Mouse (Mus musculus) liver, embryonic 14.5 days (tissue): ENCODE measurements around the gene Nmral1. TPM values are rescaled to one million over a fixed set of nuclear protein-coding genes. Genes with fewer than 3 reads are reported as not detected.

ENCODE experiments used
- ATAC-seq: fragments of 200-750 bp; cut with Nextera tagmentation; 2 replicates; pipeline ENCODE4 v1.8.0; 2017; ENCODE audit warnings: moderate number of reproducible peaks, mild to moderate bottlenecking, moderate library complexity; ENCODE audit not compliant: insufficient read depth
- DNase-seq, 3 experiments: peaks; one replicate each; pipeline ENCODE4 v3.0.0-alpha.2; 2012 to 2013; ENCODE audit warnings: low read depth in 3 of 3, low spot score in 3 of 3
- H3K27ac ChIP-seq: fragments of 300-500 bp; sonication (generic); 2 replicates; pipeline ENCODE4 v1.5.1; 2014; ENCODE audit warnings: moderate library complexity, mild to moderate bottlenecking, control low read depth, inconsistent platforms
- H3K27me3 ChIP-seq: fragments of 300-500 bp; sonication (generic); 2 replicates; pipeline ENCODE4 v1.6.1; 2014; ENCODE audit warnings: mild to moderate bottlenecking, low read length, moderate library complexity; ENCODE audit not compliant: control insufficient read depth, insufficient read depth
- H3K36me3 ChIP-seq: fragments of 300-500 bp; sonication (generic); replicated peaks from 2 replicates; pipeline ENCODE4 v1.6.1; 2014; ENCODE audit warnings: low read depth; ENCODE audit not compliant: control insufficient read depth, insufficient read depth
- H3K4me1 ChIP-seq, 2 experiments: fragments of 200-500 bp in 1 of 2; fragments of 300-500 bp in 1 of 2; sonication (generic) in 1 of 2; replicated peaks; 2 replicates each; pipeline ENCODE4 v1.6.1; 2012 to 2014; ENCODE audit warnings: antibody characterized with exemption in 1 of 2, inconsistent platforms in 1 of 2, low read length in 1 of 2; ENCODE audit not compliant: control insufficient read depth in 2 of 2, insufficient read depth in 2 of 2
- H3K4me2 ChIP-seq: fragments of 300-500 bp; sonication (generic); 2 replicates; pipeline ENCODE4 v1.6.1; 2014; ENCODE audit warnings: low read depth, mild to moderate bottlenecking, control low read depth, moderate library complexity
- H3K4me3 ChIP-seq, 2 experiments: fragments of 200-500 bp in 1 of 2; fragments of 300-500 bp in 1 of 2; sonication (generic) in 1 of 2; 2 replicates each; pipeline ENCODE4 v1.5.1; 2012 to 2014; ENCODE audit warnings: low read depth in 2 of 2, low read length in 2 of 2, mild to moderate bottlenecking in 2 of 2, control low read depth in 1 of 2, inconsistent platforms in 1 of 2, moderate library complexity in 1 of 2; ENCODE audit not compliant: insufficient read depth in 1 of 2
- H3K9ac ChIP-seq: fragments of 300-500 bp; sonication (generic); replicated peaks from 2 replicates; pipeline ENCODE4 v1.6.1; 2014; ENCODE audit warnings: mild to moderate bottlenecking, control low read depth, moderate library complexity
- H3K9me3 ChIP-seq: fragments of 300-500 bp; sonication (generic); 2 replicates; pipeline ENCODE4 v1.6.1; 2016; ENCODE audit warnings: low read length, mixed read lengths; ENCODE audit not compliant: control insufficient read depth
- CTCF ChIP-seq: IDR thresholded peaks from 2 replicates; pipeline ENCODE4 v1.5.1; 2016; ENCODE audit warnings: antibody characterized with exemption, low read depth, control low read depth
- EP300 ChIP-seq: IDR thresholded peaks from 2 replicates; pipeline ENCODE4 v1.6.1; 2016; ENCODE audit warnings: antibody characterized with exemption, low read depth
- WGBS: fragments of 180-500 bp; shearing (Covaris S2); extraction: QIAGEN DNeasy Blood & Tissue Kit; methylation state at CpG from one replicate; pipeline ENCODE4 v1.1.7; 2014; ENCODE audit not compliant: insufficient replicate concordance; 5-methylcytosine and 5-hydroxymethylcytosine counted together
- polyA plus RNA-seq, 2 experiments: library from polyadenylated mRNA; depleted of rRNA in 1 of 2; stranded (reverse) in 1 of 2; unstranded in 1 of 2; fragments of >200 nt; fragmentation: Nextera tagmentation in 1 of 2; extraction: Ambion mirVana in 1 of 2; gene quantifications; 2 replicates each; pipeline versions ENCODE4 v1.2.1 to v1.2.3; 2012 to 2014

Gene Nmral1
- polyA plus RNA-seq, 2 experiments: 36.6 to 45.2 TPM

DNA sequence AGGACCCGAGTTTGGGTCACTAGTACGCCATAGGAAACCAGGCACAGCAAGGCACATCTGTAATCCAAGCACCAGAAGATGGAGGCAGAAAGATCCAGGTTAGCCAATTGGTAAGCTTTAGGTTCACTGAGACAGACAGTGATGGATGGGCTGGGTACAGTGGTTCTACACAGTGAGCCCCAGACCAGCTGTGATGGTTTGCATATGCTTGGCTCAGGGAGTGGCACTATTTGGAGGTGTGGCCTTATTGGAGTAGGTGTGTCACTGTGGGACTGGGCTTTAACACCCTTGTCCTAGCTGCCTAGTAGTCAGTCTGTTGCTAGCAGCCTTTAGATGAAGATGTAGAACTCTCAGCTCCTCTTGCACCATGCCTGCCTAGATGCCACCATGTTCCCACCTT is 55.4 kb downstream of the Nmral1 start:
- no peak for TF ChIP-seq EP300
- 65% methylated on average over 2 of the region's 2 CpGs for WGBS
- Histone ChIP-seq H3K9ac (no peak overlapping the region), H3K4me2 (no peak overlapping the region), H3K4me3 (no peak overlapping the region), H3K36me3 (peaks cover 6% of the 10 kb centered on the region), H3K9me3 (no peaks in the 10 kb centered on the region), H3K4me1 (no peaks in the 10 kb centered on the region), H3K27ac (no peak overlapping the region), H3K27me3 (no peaks in the 10 kb centered on the region)
- DNase-seq: no peak
- ATAC-seq: no peak

GRCm38 (mm10) chr16:4661605-4662004 is 57.6 kb downstream of the Nmral1 start:
- TF ChIP-seq EP300: no peak
- no peak for TF ChIP-seq CTCF
- WGBS: 54% methylated on average over 2 of the region's 2 CpGs
- Histone ChIP-seq H3K36me3 (peaks cover 6% of the 10 kb centered on the region), H3K9me3 (no peaks in the 10 kb centered on the region), H3K4me1 (0 out of 4 replicates have a peak, but pooled peaks cover 0 to under 1% of the 10 kb centered on the region in 2 experiments), H3K27me3 (no peaks in the 10 kb centered on the region), H3K4me2 (no peak overlapping the region), H3K27ac (no peak overlapping the region), H3K4me3 (no peak overlapping the region), H3K9ac (no peak overlapping the region)
- ATAC-seq (no peak), DNase-seq (no peak)

Other genes with a start within 250 kb of the Nmral1 start
- gene Srl, start 177.5 kb downstream of the Nmral1 start, polyA plus RNA-seq (2012; rRNA removed): 1.5 and 2.2 TPM in 2 replicates
- gene Srl, start 177.5 kb downstream of the Nmral1 start, polyA plus RNA-seq (2014; fragmentation: Nextera tagmentation; extraction: Ambion mirVana): 1.2 and 3.2 TPM in 2 replicates
- 5.4 and 6.9 TPM in 2 replicates for gene Tfap4, start 159.5 kb downstream of the Nmral1 start, polyA plus RNA-seq (2012; rRNA removed)
- gene Tfap4, start 159.5 kb downstream of the Nmral1 start, polyA plus RNA-seq (2014; fragmentation: Nextera tagmentation; extraction: Ambion mirVana): 4.6 and 4.8 TPM in 2 replicates
- 2.8 and 3.4 TPM in 2 replicates for gene Glis2, start 124.6 kb downstream of the Nmral1 start, polyA plus RNA-seq (2012; rRNA removed)
- 1.7 and 2.7 TPM in 2 replicates for gene Glis2, start 124.6 kb downstream of the Nmral1 start, polyA plus RNA-seq (2014; fragmentation: Nextera tagmentation; extraction: Ambion mirVana)
- 24.1 and 41.3 TPM in 2 replicates for gene Pam16, start 94.4 kb downstream of the Nmral1 start, polyA plus RNA-seq (2012; rRNA removed)
- 64.4 and 68.0 TPM in 2 replicates for gene Pam16, start 94.4 kb downstream of the Nmral1 start, polyA plus RNA-seq (2014; fragmentation: Nextera tagmentation; extraction: Ambion mirVana)
- gene Vasn, start 79.4 kb downstream of the Nmral1 start, polyA plus RNA-seq (2012; rRNA removed): 2.5 and 2.9 TPM in 2 replicates
- 1.2 TPM in 2 replicates for gene Vasn, start 79.4 kb downstream of the Nmral1 start, polyA plus RNA-seq (2014; fragmentation: Nextera tagmentation; extraction: Ambion mirVana)
- gene Dnaja3, start 79.4 kb downstream of the Nmral1 start, polyA plus RNA-seq (2012; rRNA removed): 13.6 and 18.8 TPM in 2 replicates
- gene Dnaja3, start 79.4 kb downstream of the Nmral1 start, polyA plus RNA-seq (2014; fragmentation: Nextera tagmentation; extraction: Ambion mirVana): 34.1 and 37.3 TPM in 2 replicates
- 9.7 and 10.4 TPM in 2 replicates for gene Coro7, start 39.6 kb downstream of the Nmral1 start, polyA plus RNA-seq (2012; rRNA removed)
- gene Coro7, start 39.6 kb downstream of the Nmral1 start, polyA plus RNA-seq (2014; fragmentation: Nextera tagmentation; extraction: Ambion mirVana): 5.1 and 5.2 TPM in 2 replicates
- 13.9 and 20.8 TPM in 2 replicates for gene Hmox2, start 7.0 kb upstream of the Nmral1 start, polyA plus RNA-seq (2012; rRNA removed)
- 36.5 and 37.4 TPM in 2 replicates for gene Hmox2, start 7.0 kb upstream of the Nmral1 start, polyA plus RNA-seq (2014; fragmentation: Nextera tagmentation; extraction: Ambion mirVana)
- 10.0 and 11.9 TPM in 2 replicates for gene Cdip1, start 70.9 kb upstream of the Nmral1 start, polyA plus RNA-seq (2012; rRNA removed)
- 11.3 and 13.3 TPM in 2 replicates for gene Cdip1, start 70.9 kb upstream of the Nmral1 start, polyA plus RNA-seq (2014; fragmentation: Nextera tagmentation; extraction: Ambion mirVana)
- gene 4930562C15Rik, start 116.1 kb upstream of the Nmral1 start, polyA plus RNA-seq (2012; rRNA removed): not detected in 2 replicates
- not detected in 2 replicates for gene 4930562C15Rik, start 116.1 kb upstream of the Nmral1 start, polyA plus RNA-seq (2014; fragmentation: Nextera tagmentation; extraction: Ambion mirVana)
- 5.4 and 6.7 TPM in 2 replicates for gene Ubald1, start 161.0 kb upstream of the Nmral1 start, polyA plus RNA-seq (2012; rRNA removed)
- 9.0 and 9.5 TPM in 2 replicates for gene Ubald1, start 161.0 kb upstream of the Nmral1 start, polyA plus RNA-seq (2014; fragmentation: Nextera tagmentation; extraction: Ambion mirVana)
- 15.7 and 16.3 TPM in 2 replicates for gene Mgrn1, start 166.9 kb upstream of the Nmral1 start, polyA plus RNA-seq (2012; rRNA removed)
- gene Mgrn1, start 166.9 kb upstream of the Nmral1 start, polyA plus RNA-seq (2014; fragmentation: Nextera tagmentation; extraction: Ambion mirVana): 17.6 and 18.0 TPM in 2 replicates
- gene Nudt16l1, start 219.4 kb upstream of the Nmral1 start, polyA plus RNA-seq (2012; rRNA removed): 28.8 and 33.0 TPM in 2 replicates
- 51.8 and 52.1 TPM in 2 replicates for gene Nudt16l1, start 219.4 kb upstream of the Nmral1 start, polyA plus RNA-seq (2014; fragmentation: Nextera tagmentation; extraction: Ambion mirVana)
- 12.8 and 16.2 TPM in 2 replicates for gene Anks3, start 244.8 kb upstream of the Nmral1 start, polyA plus RNA-seq (2012; rRNA removed)
- 9.9 and 10.2 TPM in 2 replicates for gene Anks3, start 244.8 kb upstream of the Nmral1 start, polyA plus RNA-seq (2014; fragmentation: Nextera tagmentation; extraction: Ambion mirVana)